Mouse (Mus musculus) limb, embryonic 12.5 days (tissue): ENCODE data around the gene Ung. TPM values are rescaled to one million over a fixed set of nuclear protein-coding genes. Genes with fewer than 3 reads are reported as not detected.

Experiments used
- ATAC-seq: fragments of 200-750 bp; cut with Nextera tagmentation; 2 replicates; pipeline ENCODE4 v1.8.0; 2017; ENCODE audit warnings: low read depth, moderate TSS enrichment; ENCODE audit not compliant: insufficient number of reproducible peaks, insufficient read depth, low FRiP score, low TSS enrichment
- H3K27ac ChIP-seq: fragments of 300-500 bp; sonication (generic); 2 replicates; pipeline ENCODE4 v1.5.1; 2016; ENCODE audit warnings: mild to moderate bottlenecking, moderate library complexity
- H3K27me3 ChIP-seq: fragments of 300-500 bp; sonication (generic); 2 replicates; pipeline ENCODE4 v1.6.1; 2016; ENCODE audit warnings: mild to moderate bottlenecking, moderate library complexity
- H3K36me3 ChIP-seq: fragments of 300-500 bp; sonication (generic); 2 replicates; pipeline ENCODE4 v1.6.1; 2016; ENCODE audit warnings: mild to moderate bottlenecking, moderate library complexity
- H3K4me1 ChIP-seq: fragments of 300-500 bp; sonication (generic); replicated peaks from 2 replicates; pipeline ENCODE4 v1.6.1; 2016
- H3K4me2 ChIP-seq: fragments of 300-500 bp; sonication (generic); 2 replicates; pipeline ENCODE4 v1.6.1; 2016; ENCODE audit warnings: mild to moderate bottlenecking, moderate library complexity
- H3K4me3 ChIP-seq: fragments of 300-500 bp; sonication (generic); replicated peaks from 2 replicates; pipeline ENCODE4 v1.5.1; 2016; ENCODE audit warnings: mild to moderate bottlenecking
- H3K9ac ChIP-seq: fragments of 300-500 bp; sonication (generic); replicated peaks from 2 replicates; pipeline ENCODE4 v1.6.1; 2016; ENCODE audit warnings: mild to moderate bottlenecking, moderate library complexity
- H3K9me3 ChIP-seq: fragments of 300-500 bp; sonication (generic); 2 replicates; pipeline ENCODE4 v1.6.1; 2016; ENCODE audit warnings: mild to moderate bottlenecking, moderate library complexity
- WGBS: fragments of 180-500 bp; shearing (Covaris S2); methylation state at CpG from one replicate; pipeline ENCODE4 v1.1.7; 2016; 5-methylcytosine and 5-hydroxymethylcytosine counted together
- polyA plus RNA-seq: library from polyadenylated mRNA; unstranded; fragments of >200 nt; fragmentation: Nextera tagmentation; extraction: Ambion mirVana; gene quantifications from 2 replicates; pipeline ENCODE4 v1.2.1, GENCODE M21; 2016

Ung gene
- 61.7 and 63.0 TPM in 2 replicates for polyA plus RNA-seq

DNA sequence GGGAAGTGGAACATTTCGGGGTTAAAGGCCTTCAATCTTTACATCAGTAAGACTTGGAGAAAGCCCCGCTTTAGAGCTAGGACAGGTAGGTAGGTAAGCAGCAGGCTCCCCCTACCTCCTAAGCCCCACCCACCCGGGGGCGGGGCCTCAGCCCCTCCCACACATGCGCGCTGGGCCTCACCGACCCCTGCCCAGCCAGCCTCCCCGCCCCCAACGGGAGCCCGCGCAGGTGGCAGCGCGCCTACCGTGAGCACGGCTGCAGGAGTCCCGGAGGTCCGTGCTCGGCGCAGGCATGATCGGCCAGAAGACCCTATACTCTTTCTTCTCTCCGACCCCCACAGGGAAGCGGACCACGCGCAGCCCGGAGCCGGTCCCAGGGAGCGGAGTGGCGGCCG is at the start of gene Ung:
Gene Ung, plus strand, starts transcription at position 176 of the 395 bp plus-strand sequence.
- Histone ChIP-seq H3K27ac (peak within 1 kb of the TSS; percentile 85), H3K27me3 (no peaks in the 10 kb centered on the region), H3K4me3 (peak within 1 kb of the TSS; percentile 65), H3K9ac (peak within 1 kb of the TSS; percentile 68), H3K36me3 (peaks cover 32% of the 10 kb centered on the region), H3K4me2 (peak within 1 kb of the TSS; percentile 68), H3K4me1 (peaks cover 33% of the 10 kb centered on the region), H3K9me3 (no peaks in the 10 kb centered on the region)
- WGBS = under 1% methylated on average over 29 of the region's 29 CpGs
- no peak; the same call in none of the 2 replicates for ATAC-seq

DNA sequence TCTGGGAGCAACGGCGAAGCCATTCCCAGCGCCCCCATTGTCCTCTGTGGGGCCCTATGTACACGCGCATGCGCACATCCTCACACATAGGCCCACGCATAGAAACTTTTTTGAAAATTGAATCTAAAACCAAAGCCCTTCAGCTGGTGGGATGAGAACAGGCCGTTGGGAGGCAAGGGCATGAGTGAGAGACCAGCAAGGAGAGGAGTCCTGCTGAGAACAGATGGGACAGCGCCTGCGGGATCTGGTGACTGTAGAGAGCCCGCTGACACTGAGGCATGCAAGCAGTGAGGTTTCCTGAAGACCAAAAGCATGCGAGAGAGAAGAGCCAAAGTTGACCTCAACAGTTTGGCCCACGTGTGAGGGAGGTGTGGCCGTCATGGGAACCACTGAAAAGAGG is 44.7 kb upstream of the Ung start:
- Histone ChIP-seq H3K4me2 (no peak overlapping the region), H3K4me3 (no peak overlapping the region), H3K27me3 (no peaks in the 10 kb centered on the region; the same call in 1 of the 2 replicates), H3K4me1 (no peaks in the 10 kb centered on the region), H3K9me3 (no peaks in the 10 kb centered on the region), H3K9ac (no peak overlapping the region), H3K36me3 (no peaks in the 10 kb centered on the region), H3K27ac (no peak overlapping the region)
- no peak for ATAC-seq
- 78% methylated on average over 14 of the region's 14 CpGs for WGBS

DNA sequence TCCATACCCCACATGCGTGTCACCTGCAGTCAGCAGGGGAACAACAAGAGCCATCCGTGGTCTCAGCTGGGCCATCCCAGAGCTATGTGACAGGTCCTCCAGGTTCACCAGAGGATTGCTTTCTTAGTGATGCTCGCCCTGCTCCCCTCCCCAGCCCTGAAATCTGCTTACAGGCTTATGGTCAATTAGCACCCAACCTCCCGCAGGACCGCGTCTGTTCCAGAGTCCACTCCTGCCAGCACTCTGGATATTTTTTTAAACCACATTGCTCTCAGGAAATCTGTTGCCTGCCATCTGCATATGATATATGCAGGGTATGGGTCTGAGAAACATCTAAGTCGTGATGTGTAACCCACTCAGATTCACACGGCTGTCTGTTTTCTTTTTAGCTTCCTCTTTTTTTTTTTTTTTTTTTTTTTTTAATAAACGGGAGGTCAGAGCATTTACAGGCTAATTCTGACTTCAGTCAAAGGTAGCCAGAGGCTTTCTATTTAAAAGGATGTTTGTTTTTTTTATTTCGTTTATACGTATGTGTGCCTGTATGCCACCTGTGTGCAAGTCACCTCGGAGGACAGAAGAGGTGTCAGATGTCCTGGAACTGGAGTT is 42.2 kb upstream of the Ung start:
- Histone ChIP-seq H3K36me3 (no peaks in the 10 kb centered on the region), H3K27me3 (peaks cover 21% of the 10 kb centered on the region), H3K9ac (no peak overlapping the region), H3K4me1 (peaks cover 7% of the 10 kb centered on the region), H3K4me3 (no peak overlapping the region), H3K4me2 (no peak overlapping the region), H3K9me3 (no peaks in the 10 kb centered on the region), H3K27ac (no peak overlapping the region)
- WGBS = 64% methylated on average over 12 of the region's 12 CpGs
- ATAC-seq = no peak

DNA sequence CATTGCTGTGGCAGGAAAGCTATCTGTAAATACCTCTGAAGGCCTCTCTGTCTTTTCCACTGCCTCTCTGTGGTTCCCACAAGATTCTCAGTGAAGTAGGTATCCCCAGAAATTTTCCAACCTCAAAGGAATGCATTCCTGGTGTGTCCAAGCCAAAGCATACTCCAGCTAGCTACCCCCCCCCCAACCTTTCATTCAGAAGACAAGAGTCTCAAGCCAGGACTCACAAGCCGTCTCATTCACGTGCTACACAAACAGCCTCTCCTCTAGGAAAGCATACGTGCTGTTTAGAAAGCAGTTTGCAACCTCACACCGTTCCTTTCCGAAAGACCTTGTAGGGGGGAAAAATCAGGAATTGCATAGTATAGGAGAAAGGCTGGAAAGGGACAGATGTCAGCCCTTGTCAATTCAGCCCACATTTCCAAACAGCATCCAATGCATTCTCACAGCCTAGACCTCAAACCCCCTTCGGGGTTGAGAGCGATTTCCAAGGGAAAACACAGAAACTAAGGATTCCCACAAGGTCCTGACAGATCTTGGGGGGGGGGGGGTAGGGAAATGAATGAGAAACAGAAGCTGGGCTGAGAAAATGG is 39.7 kb upstream of the Ung start:
- peak overlapping the region; percentile 58; the same call in 1 of the 2 replicates for H3K4me2 ChIP-seq
- H3K9ac ChIP-seq = no peak overlapping the region
- peaks cover 21% of the 10 kb centered on the region for H3K27me3 ChIP-seq
- H3K9me3 ChIP-seq = no peaks in the 10 kb centered on the region
- peaks cover 7% of the 10 kb centered on the region for H3K4me1 ChIP-seq
- no peaks in the 10 kb centered on the region for H3K36me3 ChIP-seq
- ATAC-seq = no peak
- H3K27ac ChIP-seq = no peak overlapping the region
- 23% methylated on average over 7 of the region's 7 CpGs for WGBS
- no peak overlapping the region for H3K4me3 ChIP-seq

DNA sequence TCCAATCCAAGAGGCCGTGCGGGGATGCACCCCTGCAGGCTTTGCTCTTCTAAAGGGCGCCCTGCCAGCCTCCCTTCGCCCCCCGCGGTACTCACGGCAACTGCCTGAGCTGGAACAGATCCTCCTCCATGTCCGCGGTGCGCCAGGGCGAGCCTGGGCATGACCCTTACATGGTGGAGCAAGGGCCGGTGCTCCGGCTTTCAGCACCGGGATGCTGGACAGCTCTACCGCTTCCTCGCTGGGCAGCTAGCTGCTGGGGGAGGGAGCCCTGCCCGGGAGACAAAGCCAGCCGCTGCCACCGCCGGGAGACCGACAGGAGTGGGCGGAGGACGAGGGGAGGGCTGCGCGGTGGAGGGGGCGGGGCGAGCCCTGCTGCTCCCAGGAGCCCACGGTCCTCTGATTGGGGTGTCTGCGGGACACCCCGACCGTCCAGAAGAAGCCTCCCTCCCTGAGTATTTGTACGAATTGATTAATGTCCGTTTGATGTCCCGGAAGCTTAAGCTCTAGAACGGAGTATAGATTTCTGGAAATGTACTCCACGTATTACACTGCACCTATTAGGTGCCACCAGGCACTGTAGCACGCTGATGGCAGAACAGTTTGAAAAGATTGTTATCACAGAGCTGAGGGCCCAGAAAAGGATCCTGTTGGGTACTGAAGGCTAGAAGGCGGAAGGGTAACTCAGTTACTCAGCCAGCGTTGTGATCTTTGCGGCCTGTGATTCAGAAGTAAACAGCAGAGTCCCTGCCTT is 39.0 kb upstream of the Ung start, which contains the start of gene Svop:
Gene Svop, minus strand, starts transcription at position 514 of the 751 bp plus-strand sequence.
- Histone ChIP-seq H3K4me2 (peak within 1 kb of the TSS; percentile 58), H3K4me3 (peak within 1 kb of the TSS; percentile 29), H3K36me3 (no peaks in the 10 kb centered on the region), H3K9me3 (no peaks in the 10 kb centered on the region), H3K4me1 (peaks cover 7% of the 10 kb centered on the region), H3K9ac (no peak within 1 kb of the TSS; the same call in 1 of the 2 replicates), H3K27ac (no peak within 1 kb of the TSS), H3K27me3 (peaks cover 21% of the 10 kb centered on the region)
- 2% methylated on average over 39 of the region's 40 CpGs for WGBS
- ATAC-seq = no peak

DNA sequence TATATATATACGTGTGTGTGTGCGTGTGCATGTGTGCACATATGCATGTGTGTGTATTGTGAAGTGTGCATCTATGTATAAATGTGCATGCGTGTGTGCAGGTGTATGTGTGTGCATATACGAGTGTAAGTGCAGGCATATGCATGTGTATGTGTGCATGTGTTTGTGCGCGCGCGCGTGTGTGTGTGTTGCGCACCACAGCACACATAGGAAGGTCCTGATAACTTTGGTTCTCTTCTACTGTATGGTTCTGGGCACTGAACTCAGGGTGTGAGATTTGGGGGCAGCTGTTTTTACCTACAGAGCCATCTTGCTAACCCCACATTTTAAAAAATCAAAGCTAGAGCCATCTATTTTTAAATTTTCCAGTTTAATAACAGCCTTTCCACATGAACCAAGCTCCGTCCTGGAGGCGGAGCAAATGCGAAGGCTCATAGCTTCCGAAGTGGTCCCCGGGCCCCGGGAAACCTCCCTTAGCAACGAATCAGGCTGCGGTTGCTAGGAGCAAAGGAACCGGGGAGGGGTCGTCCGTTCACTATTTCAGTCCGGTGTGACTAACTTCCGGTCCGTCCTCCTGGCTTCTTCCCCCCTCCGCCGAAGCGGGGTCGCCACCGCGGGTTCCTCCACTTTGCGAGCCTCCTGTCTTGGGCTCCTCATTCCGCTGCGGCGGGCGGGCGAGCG is 30.3 kb upstream of the Ung start:
- H3K4me2 ChIP-seq = peak overlapping the region; percentile 99
- 8% methylated on average over 37 of the region's 37 CpGs for WGBS
- peaks cover 28% of the 10 kb centered on the region for H3K36me3 ChIP-seq
- H3K4me1 ChIP-seq = peaks cover 13% of the 10 kb centered on the region
- no peaks in the 10 kb centered on the region for H3K9me3 ChIP-seq
- H3K27me3 ChIP-seq = no peaks in the 10 kb centered on the region
- H3K4me3 ChIP-seq = peak overlapping the region; percentile 98
- ATAC-seq = peak; percentile 84
- H3K27ac ChIP-seq = peak overlapping the region; percentile 66
- H3K9ac ChIP-seq = peak overlapping the region; percentile 95

DNA sequence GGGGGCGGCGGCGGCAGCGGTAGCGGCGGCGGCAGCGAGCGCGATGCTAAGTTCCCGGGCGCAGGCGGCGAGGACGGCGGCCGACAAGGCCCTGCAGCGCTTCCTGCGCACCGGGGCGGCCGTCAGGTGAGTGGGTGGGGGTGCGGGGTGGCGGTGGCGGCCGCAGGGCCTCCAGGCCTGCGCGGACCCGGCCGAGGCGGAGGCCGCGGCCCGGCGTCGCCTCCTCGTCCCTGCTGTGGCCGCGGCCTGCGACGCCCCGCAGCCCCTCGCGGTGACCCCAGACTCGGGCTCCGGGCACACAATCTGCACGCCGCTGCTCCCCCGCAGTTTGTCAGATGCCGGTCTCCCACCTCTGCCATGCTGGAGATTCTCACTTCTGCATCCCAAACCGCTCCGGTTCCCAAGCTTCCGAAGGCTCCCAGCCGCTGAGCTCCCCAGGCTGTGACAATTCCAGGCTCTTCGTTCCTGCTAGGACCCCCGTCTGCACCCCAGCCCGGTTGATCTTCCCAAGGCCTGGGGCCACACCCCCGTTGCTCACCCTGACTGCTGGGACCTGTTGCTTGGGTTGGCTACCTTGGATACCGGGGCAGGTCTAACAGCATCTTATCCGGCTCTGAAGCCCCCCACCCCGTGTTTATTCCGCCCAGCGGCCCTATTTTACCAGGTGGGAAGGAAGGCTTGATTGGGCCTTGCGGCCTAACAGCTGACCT is 29.6 kb upstream of the Ung start:
- peak overlapping the region; percentile 99 for H3K4me2 ChIP-seq
- peak overlapping the region; percentile 95 for H3K9ac ChIP-seq
- H3K4me1 ChIP-seq = peaks cover 13% of the 10 kb centered on the region
- ATAC-seq = peak; percentile 52
- H3K27ac ChIP-seq = peak overlapping the region; percentile 66
- no peaks in the 10 kb centered on the region for H3K9me3 ChIP-seq
- 2% methylated on average over 48 of the region's 64 CpGs for WGBS
- H3K4me3 ChIP-seq = peak overlapping the region; percentile 98
- H3K36me3 ChIP-seq = peaks cover 35% of the 10 kb centered on the region
- no peaks in the 10 kb centered on the region for H3K27me3 ChIP-seq

DNA sequence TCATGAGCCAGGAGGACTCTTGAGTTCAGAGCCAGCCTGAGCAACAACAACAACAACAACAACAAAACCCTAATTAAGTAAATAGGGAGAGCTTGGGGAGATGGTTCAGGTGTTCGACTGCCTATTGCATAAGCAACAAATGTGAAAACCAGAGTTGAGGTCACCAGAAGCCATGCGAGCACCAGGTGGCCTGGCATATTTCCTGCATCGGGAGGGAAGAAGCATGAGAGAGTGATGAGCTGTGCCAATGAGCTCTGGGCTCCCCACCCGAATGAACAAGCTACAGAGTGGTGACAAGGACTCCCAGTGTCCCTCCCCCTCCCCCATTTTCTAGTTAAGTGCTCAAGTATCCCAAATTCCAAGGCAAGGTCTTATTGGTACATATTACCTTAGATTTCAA is 28.3 kb upstream of the Ung start:
- peaks cover 13% of the 10 kb centered on the region for H3K4me1 ChIP-seq
- H3K9me3 ChIP-seq = no peaks in the 10 kb centered on the region
- H3K4me3 ChIP-seq = no peak overlapping the region
- WGBS = 86% methylated on average over 4 of the region's 4 CpGs
- no peaks in the 10 kb centered on the region for H3K27me3 ChIP-seq
- no peak overlapping the region for H3K27ac ChIP-seq
- H3K4me2 ChIP-seq = no peak overlapping the region
- H3K9ac ChIP-seq = no peak overlapping the region
- peaks cover 48% of the 10 kb centered on the region for H3K36me3 ChIP-seq
- ATAC-seq = no peak

DNA sequence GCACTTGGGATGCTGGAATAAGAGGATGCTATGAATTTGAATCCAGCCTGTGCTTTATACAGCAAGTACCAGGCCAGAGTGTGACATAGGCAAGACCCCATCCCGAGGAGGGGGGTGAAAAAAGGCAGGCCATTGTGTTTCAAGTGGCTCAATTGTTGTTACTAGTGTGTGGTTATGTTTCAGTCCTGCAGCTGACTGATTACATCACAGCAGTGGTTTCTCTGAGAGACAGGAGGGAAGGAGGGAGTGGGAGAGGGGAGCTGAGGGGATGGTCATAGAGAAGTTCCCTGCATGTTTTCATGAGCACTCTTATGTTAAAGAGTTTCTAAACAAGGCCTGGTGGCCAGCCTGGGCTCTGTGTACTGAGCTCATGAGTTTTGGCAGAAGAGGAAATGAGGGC is 27.4 kb upstream of the Ung start:
- ATAC-seq = no peak
- Histone ChIP-seq H3K4me2 (no peak overlapping the region), H3K27me3 (no peaks in the 10 kb centered on the region), H3K27ac (no peak overlapping the region), H3K9ac (no peak overlapping the region), H3K36me3 (peaks cover 58% of the 10 kb centered on the region), H3K9me3 (no peaks in the 10 kb centered on the region), H3K4me1 (peaks cover 13% of the 10 kb centered on the region), H3K4me3 (no peak overlapping the region)
- WGBS = 91% methylated on average over 1 of the region's 1 CpGs

DNA sequence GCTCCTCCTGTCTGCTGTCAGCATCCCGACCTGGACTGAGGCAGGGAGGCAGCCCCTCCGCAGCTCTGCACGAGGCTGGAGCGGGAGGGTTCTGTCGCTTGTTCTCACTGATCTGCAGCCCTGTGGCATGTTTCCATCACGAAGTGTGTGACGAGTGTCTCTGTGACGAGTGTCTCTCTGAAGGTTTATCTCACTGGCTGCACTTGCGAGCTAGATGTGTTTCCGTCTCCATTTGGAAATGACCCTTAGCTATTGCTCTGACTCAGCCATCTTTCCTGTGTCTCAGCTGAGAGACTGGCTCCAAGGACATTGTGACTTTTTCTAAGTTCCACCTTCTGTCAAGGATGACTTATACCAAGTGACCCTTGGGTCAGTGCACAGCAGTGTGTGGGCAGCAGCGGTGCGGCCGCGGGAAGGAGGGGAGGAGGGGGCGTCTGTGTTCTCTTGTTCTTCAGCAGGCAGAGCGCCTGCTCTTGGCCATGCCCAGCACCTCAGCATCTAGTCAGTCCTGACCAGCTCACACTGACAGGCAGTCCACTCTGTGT is 23.7 kb upstream of the Ung start:
- WGBS = 79% methylated on average over 16 of the region's 16 CpGs
- H3K9me3 ChIP-seq = no peaks in the 10 kb centered on the region
- H3K9ac ChIP-seq = no peak overlapping the region
- no peak overlapping the region for H3K4me3 ChIP-seq
- no peak overlapping the region for H3K27ac ChIP-seq
- H3K27me3 ChIP-seq = no peaks in the 10 kb centered on the region
- ATAC-seq = no peak
- H3K4me1 ChIP-seq = no peaks in the 10 kb centered on the region
- no peak overlapping the region for H3K4me2 ChIP-seq
- H3K36me3 ChIP-seq = peaks cover 94% of the 10 kb centered on the region
